Mouse (Mus musculus): Measurements from ENCODE around the gene Kirrel3. TPM values are rescaled to one million over a fixed set of nuclear protein-coding genes. Genes with fewer than 3 reads are reported as not detected.

Gene Kirrel3
- polyA plus RNA-seq, 1 experiment from 2014 or later: 2.5 TPM

DNA sequence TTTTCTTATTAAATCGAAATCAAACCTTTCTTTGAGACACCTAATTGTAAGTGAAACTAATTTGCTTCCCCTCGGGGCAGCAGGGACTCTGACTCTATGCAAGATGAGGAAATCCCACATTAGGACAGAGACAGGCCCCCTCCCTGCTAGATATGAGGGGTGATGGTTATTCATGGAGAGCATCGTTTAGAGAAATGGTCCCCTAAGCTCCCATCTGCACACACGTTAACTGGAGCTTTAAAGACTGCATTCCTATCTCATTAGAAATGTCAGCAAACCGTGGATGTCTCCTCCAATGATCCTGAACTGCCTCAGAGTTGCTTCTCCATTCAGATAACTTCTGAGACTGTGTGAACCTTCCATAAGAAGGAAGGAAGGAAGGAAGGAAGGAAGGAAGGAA, 273.2 kb downstream of the Kirrel3 start:
- 45% methylated on average over 5 of the region's 5 CpGs for WGBS

GRCm38 (mm10) chr9:34760521-34760920, 274.8 kb downstream of the Kirrel3 start:
- DNase-seq (ENCODE audit: low spot score) (no peak), ATAC-seq (replicated peaks; ENCODE audit: insufficient number of reproducible peaks, low FRiP score, low TSS enrichment, low read depth) (no peak)
- no peaks in the 10 kb centered on the region for H3K27me3 ChIP-seq (ENCODE audit: control insufficient read depth, insufficient read depth, low read length)
- no peak overlapping the region for H3K4me3 ChIP-seq (ENCODE audit: low read depth, low read length)
- H3K9ac ChIP-seq (replicated peaks; ENCODE audit: low read length): no peak overlapping the region
- WGBS: 68% methylated on average over 3 of the region's 3 CpGs
- no peak overlapping the region for H3K27ac ChIP-seq (replicated peaks; ENCODE audit: low read depth, low read length)
- H3K4me2 ChIP-seq (ENCODE audit: low read depth, low read length): no peak overlapping the region
- no peaks in the 10 kb centered on the region for H3K9me3 ChIP-seq (replicated peaks; ENCODE audit: control insufficient read depth, low read length)
- H3K4me1 ChIP-seq (ENCODE audit: control insufficient read depth, insufficient read depth, low read length): no peaks in the 10 kb centered on the region
- H3K36me3 ChIP-seq (replicated peaks; ENCODE audit: control insufficient read depth, insufficient read depth, low read depth, low read length): no peaks in the 10 kb centered on the region

More for the DNA sequence above, 273.2 kb downstream of the Kirrel3 start:
- DNase-seq (ENCODE audit: low spot score) (no peak), ATAC-seq (replicated peaks; ENCODE audit: insufficient number of reproducible peaks, low FRiP score, low TSS enrichment, low read depth) (no peak)
- Histone ChIP-seq H3K36me3 (replicated peaks; ENCODE audit: control insufficient read depth, insufficient read depth, low read depth, low read length) (no peaks in the 10 kb centered on the region), H3K9ac (replicated peaks; ENCODE audit: low read length) (no peak overlapping the region), H3K4me1 (ENCODE audit: control insufficient read depth, insufficient read depth, low read length) (no peaks in the 10 kb centered on the region), H3K4me3 (ENCODE audit: low read depth, low read length) (no peak overlapping the region), H3K27ac (replicated peaks; ENCODE audit: low read depth, low read length) (no peak overlapping the region), H3K27me3 (ENCODE audit: control insufficient read depth, insufficient read depth, low read length) (no peaks in the 10 kb centered on the region), H3K9me3 (replicated peaks; ENCODE audit: control insufficient read depth, low read length) (no peaks in the 10 kb centered on the region), H3K4me2 (ENCODE audit: low read depth, low read length) (no peak overlapping the region)

DNA sequence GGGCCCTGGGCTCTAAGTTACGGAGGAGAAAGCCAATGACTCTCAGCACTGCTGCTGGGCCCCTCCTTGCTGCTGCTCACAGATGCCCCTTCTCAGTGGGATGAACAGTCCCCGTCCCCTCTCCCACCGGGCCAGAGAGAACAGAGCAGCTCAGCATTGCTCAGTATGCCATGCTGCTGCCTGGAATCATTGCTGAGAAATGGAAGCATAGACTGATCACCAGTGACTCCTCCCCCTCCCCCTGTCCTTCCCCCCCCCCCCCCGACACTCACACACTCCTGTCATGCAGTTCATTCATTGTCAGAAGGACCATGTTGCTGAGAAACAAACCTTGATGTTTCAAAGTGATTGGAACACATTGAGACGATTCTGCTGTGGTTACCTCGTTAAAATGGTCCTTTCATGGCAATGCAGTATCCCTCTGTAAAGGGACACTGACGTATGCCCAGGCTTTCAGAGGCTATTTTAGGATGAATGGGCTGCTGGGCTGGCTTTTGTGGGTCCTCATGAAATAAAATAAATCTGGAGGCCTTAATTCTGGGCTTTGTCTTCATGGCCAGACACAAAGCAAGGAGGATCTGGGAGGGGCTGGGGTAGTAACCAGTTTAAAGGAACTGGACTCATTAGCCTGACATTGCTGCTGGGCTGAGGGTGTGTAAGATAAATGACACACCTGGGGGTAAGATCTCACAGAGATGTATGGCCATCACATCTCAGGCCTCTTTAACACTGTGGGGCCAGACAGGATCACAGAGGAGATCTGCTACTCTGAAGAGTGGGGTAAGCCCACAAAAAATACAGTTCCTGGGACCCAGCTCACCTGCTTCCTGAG, 281.3 kb downstream of the Kirrel3 start:
- 53% methylated on average over 7 of the region's 7 CpGs for WGBS
- Histone ChIP-seq H3K4me1 (ENCODE audit: control insufficient read depth, insufficient read depth, low read length) (no peaks in the 10 kb centered on the region), H3K4me2 (ENCODE audit: low read depth, low read length) (no peak overlapping the region), H3K27me3 (ENCODE audit: control insufficient read depth, insufficient read depth, low read length) (no peaks in the 10 kb centered on the region), H3K9ac (replicated peaks; ENCODE audit: low read length) (no peak overlapping the region), H3K27ac (replicated peaks; ENCODE audit: low read depth, low read length) (no peak overlapping the region), H3K9me3 (replicated peaks; ENCODE audit: control insufficient read depth, low read length) (no peaks in the 10 kb centered on the region; the same call in 1 of the 2 replicates), H3K36me3 (replicated peaks; ENCODE audit: control insufficient read depth, insufficient read depth, low read depth, low read length) (no peaks in the 10 kb centered on the region), H3K4me3 (ENCODE audit: low read depth, low read length) (no peak overlapping the region)
- ATAC-seq (replicated peaks; ENCODE audit: insufficient number of reproducible peaks, low FRiP score, low TSS enrichment, low read depth): no peak
- no peak for DNase-seq (ENCODE audit: low spot score)

DNA sequence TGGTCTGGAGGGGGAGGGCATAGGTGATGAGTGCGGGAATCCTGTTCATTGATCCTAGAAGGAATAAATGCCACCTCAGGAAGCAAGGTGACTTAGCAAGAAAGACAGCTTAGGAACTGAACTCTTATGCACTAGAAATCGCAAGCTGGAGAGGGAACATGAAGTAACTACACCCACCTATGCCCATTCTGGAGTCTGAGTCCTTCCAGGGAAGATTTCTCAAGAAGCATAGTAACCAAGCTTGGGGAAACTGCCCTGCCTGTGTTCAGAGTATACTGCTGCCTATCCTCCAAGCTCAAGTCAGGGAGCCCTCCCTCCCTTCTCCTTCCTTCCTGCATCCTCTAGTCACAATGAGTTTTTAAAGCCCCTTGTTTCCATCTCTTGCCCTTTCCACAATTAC, 283.3 kb downstream of the Kirrel3 start:
- no peaks in the 10 kb centered on the region for H3K27me3 ChIP-seq (ENCODE audit: control insufficient read depth, insufficient read depth, low read length)
- no peak overlapping the region for H3K27ac ChIP-seq (replicated peaks; ENCODE audit: low read depth, low read length)
- 86% methylated on average over 2 of the region's 2 CpGs for WGBS
- no peak for DNase-seq (ENCODE audit: low spot score)
- no peaks in the 10 kb centered on the region for H3K36me3 ChIP-seq (replicated peaks; ENCODE audit: control insufficient read depth, insufficient read depth, low read depth, low read length)
- no peaks in the 10 kb centered on the region; the same call in 1 of the 2 replicates for H3K9me3 ChIP-seq (replicated peaks; ENCODE audit: control insufficient read depth, low read length)
- no peaks in the 10 kb centered on the region for H3K4me1 ChIP-seq (ENCODE audit: control insufficient read depth, insufficient read depth, low read length)
- H3K4me3 ChIP-seq (ENCODE audit: low read depth, low read length): no peak overlapping the region
- ATAC-seq (replicated peaks; ENCODE audit: insufficient number of reproducible peaks, low FRiP score, low TSS enrichment, low read depth): no peak
- no peak overlapping the region for H3K4me2 ChIP-seq (ENCODE audit: low read depth, low read length)
- H3K9ac ChIP-seq (replicated peaks; ENCODE audit: low read length): no peak overlapping the region

DNA sequence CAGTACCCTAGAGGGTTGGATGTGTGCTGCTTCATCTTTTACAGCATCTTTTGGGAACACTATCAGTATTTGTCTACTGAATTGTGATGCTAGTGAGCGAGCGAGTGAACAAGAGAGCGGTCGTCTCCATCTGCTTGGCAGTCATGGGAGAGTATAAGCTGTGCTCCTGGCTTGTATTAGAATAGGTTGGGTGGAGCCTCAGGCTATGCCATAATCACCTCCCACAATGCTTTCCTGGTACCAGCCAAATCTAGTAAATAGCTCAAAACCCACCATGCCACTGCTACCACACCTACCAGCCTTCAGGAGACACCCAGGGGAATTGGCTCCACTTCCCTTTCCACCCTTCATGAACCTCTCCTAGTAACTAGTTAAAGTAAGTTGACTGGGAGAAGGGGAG, 285.3 kb downstream of the Kirrel3 start:
- ATAC-seq (replicated peaks; ENCODE audit: insufficient number of reproducible peaks, low FRiP score, low TSS enrichment, low read depth) (no peak), DNase-seq (ENCODE audit: low spot score) (no peak)
- H3K36me3 ChIP-seq (replicated peaks; ENCODE audit: control insufficient read depth, insufficient read depth, low read depth, low read length): no peaks in the 10 kb centered on the region
- no peak overlapping the region for H3K4me2 ChIP-seq (ENCODE audit: low read depth, low read length)
- H3K27me3 ChIP-seq (ENCODE audit: control insufficient read depth, insufficient read depth, low read length): no peaks in the 10 kb centered on the region
- H3K4me3 ChIP-seq (ENCODE audit: low read depth, low read length): no peak overlapping the region
- H3K4me1 ChIP-seq (ENCODE audit: control insufficient read depth, insufficient read depth, low read length): no peaks in the 10 kb centered on the region
- no peak overlapping the region for H3K27ac ChIP-seq (replicated peaks; ENCODE audit: low read depth, low read length)
- H3K9ac ChIP-seq (replicated peaks; ENCODE audit: low read length): no peak overlapping the region
- no peaks in the 10 kb centered on the region; the same call in 1 of the 2 replicates for H3K9me3 ChIP-seq (replicated peaks; ENCODE audit: control insufficient read depth, low read length)
- 91% methylated on average over 4 of the region's 4 CpGs for WGBS

DNA sequence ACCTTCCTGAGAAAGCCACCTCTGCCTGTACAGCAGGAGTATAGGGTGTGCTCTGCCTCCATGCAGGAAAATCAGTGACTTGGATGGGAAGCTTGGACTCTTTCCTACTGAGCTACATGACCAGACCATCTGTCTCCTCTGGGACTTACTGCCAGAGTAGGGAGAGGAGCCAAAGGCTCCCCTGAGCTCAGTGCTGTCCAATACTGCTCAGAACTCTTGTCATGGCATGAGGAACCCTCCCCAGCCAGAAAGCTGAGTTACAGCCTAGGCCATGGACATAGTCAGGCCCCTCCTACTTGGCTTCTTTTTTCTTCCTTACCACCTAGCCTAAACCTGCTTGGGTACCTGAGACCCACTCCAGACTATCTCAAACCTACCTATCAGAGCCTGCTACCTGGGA, 285.7 kb downstream of the Kirrel3 start:
- Histone ChIP-seq H3K9me3 (replicated peaks; ENCODE audit: control insufficient read depth, low read length) (no peaks in the 10 kb centered on the region; the same call in 1 of the 2 replicates), H3K9ac (replicated peaks; ENCODE audit: low read length) (no peak overlapping the region), H3K36me3 (replicated peaks; ENCODE audit: control insufficient read depth, insufficient read depth, low read depth, low read length) (no peaks in the 10 kb centered on the region), H3K4me3 (ENCODE audit: low read depth, low read length) (no peak overlapping the region), H3K27me3 (ENCODE audit: control insufficient read depth, insufficient read depth, low read length) (no peaks in the 10 kb centered on the region), H3K4me1 (ENCODE audit: control insufficient read depth, insufficient read depth, low read length) (no peaks in the 10 kb centered on the region), H3K27ac (replicated peaks; ENCODE audit: low read depth, low read length) (no peak overlapping the region), H3K4me2 (ENCODE audit: low read depth, low read length) (no peak overlapping the region)
- ATAC-seq (replicated peaks; ENCODE audit: insufficient number of reproducible peaks, low FRiP score, low TSS enrichment, low read depth): no peak
- DNase-seq (ENCODE audit: low spot score): no peak

DNA sequence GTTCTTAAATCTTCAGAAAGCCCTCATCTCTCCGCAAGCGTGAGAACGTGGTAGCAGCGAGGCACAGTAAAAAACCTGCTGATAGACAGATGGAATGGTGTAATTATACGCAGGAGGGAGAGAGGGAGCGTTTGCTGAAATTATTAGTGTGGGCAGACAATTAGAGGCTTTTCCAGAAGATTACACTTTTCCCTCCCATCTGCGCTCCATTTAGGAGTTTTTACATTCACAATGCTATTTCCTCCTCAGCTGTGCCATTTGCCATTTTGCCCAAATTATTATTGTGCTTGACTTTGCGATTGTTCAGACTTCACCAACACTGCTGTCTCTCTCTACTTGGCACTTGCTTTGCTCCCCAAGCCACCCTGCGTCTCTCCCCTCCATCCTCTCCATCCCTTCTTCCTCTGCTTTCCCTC, 286.3 kb downstream of the Kirrel3 start:
- Histone ChIP-seq H3K27me3 (ENCODE audit: control insufficient read depth, insufficient read depth, low read length) (no peaks in the 10 kb centered on the region), H3K4me1 (ENCODE audit: control insufficient read depth, insufficient read depth, low read length) (no peaks in the 10 kb centered on the region), H3K27ac (replicated peaks; ENCODE audit: low read depth, low read length) (no peak overlapping the region), H3K36me3 (replicated peaks; ENCODE audit: control insufficient read depth, insufficient read depth, low read depth, low read length) (no peaks in the 10 kb centered on the region), H3K4me3 (ENCODE audit: low read depth, low read length) (no peak overlapping the region), H3K9ac (replicated peaks; ENCODE audit: low read length) (no peak overlapping the region), H3K9me3 (replicated peaks; ENCODE audit: control insufficient read depth, low read length) (no peaks in the 10 kb centered on the region; the same call in 1 of the 2 replicates), H3K4me2 (ENCODE audit: low read depth, low read length) (no peak overlapping the region)
- 79% methylated on average over 9 of the region's 9 CpGs for WGBS
- ATAC-seq (replicated peaks; ENCODE audit: insufficient number of reproducible peaks, low FRiP score, low TSS enrichment, low read depth): no peak
- DNase-seq (ENCODE audit: low spot score): no peak

GRCm38 (mm10) chr9:34781356-34781755, 295.7 kb downstream of the Kirrel3 start:
- Histone ChIP-seq H3K9ac (replicated peaks; ENCODE audit: low read length) (no peak overlapping the region), H3K9me3 (replicated peaks; ENCODE audit: control insufficient read depth, low read length) (no peaks in the 10 kb centered on the region), H3K27ac (replicated peaks; ENCODE audit: low read depth, low read length) (no peak overlapping the region), H3K36me3 (replicated peaks; ENCODE audit: control insufficient read depth, insufficient read depth, low read depth, low read length) (no peaks in the 10 kb centered on the region), H3K27me3 (ENCODE audit: control insufficient read depth, insufficient read depth, low read length) (no peaks in the 10 kb centered on the region), H3K4me2 (ENCODE audit: low read depth, low read length) (no peak overlapping the region), H3K4me1 (ENCODE audit: control insufficient read depth, insufficient read depth, low read length) (no peaks in the 10 kb centered on the region), H3K4me3 (ENCODE audit: low read depth, low read length) (no peak overlapping the region)
- WGBS: 86% methylated on average over 3 of the region's 3 CpGs
- no peak for ATAC-seq (replicated peaks; ENCODE audit: insufficient number of reproducible peaks, low FRiP score, low TSS enrichment, low read depth)
- no peak for DNase-seq (ENCODE audit: low spot score)
